Mouse (Mus musculus): Measurements from ENCODE around the gene 4930550C14Rik. TPM values are rescaled to one million over a fixed set of nuclear protein-coding genes. Genes with fewer than 3 reads are reported as not detected.

4930550C14Rik gene
- total and polyA plus RNA-seq, 3 experiments = 0.30 to 1.7 (median 0.97) TPM

GRCm38 (mm10) chr9:53408548-53408947 is 6.4 kb downstream of the 4930550C14Rik start:
- Histone ChIP-seq H3K36me3 (replicated peaks in 1 of 2; ENCODE audit: control insufficient read depth in 1 of 2, insufficient read depth in 1 of 2, low read length in 1 of 2) (no peaks in the 10 kb centered on the region), H3K4me3 (replicated peaks in 1 of 3; ENCODE audit: low read depth in 2 of 3, low read length in 2 of 3, poor library complexity in 1 of 3) (no peak overlapping the region), H3K9me3 (replicated peaks; ENCODE audit: low read length) (no peaks in the 10 kb centered on the region), H3K4me1 (ENCODE audit: control insufficient read depth in 1 of 2, insufficient read depth in 2 of 2) (peaks cover 0 to 6% of the 10 kb centered on the region in 2 experiments; a peak in 2 of 4 replicates), H3K27me3 (replicated peaks) (no peaks in the 10 kb centered on the region), H3K9ac (ENCODE audit: insufficient read depth, low read depth) (no peak overlapping the region), H3K27ac (ENCODE audit: insufficient read depth, low read depth) (no peak overlapping the region), H3K79me2 (replicated peaks; ENCODE audit: control insufficient read depth, extremely low read depth, insufficient read depth, poor library complexity, severe bottlenecking) (no peaks in the 10 kb centered on the region), H3K4me2 (ENCODE audit: insufficient read depth, low read depth, poor library complexity, severe bottlenecking) (no peak overlapping the region)
- TF ChIP-seq HCFC1 (IDR thresholded peaks at IDR 0.05; ENCODE audit: low read depth, low read length) (no peak), ELF1 (IDR thresholded peaks at IDR 0.05; ENCODE audit: low read depth, low read length) (no peak), USF1 (IDR thresholded peaks at IDR 0.05; ENCODE audit: low read depth, low read length) (no peak), POLR2AphosphoS2 (IDR thresholded peaks at IDR 0.05; ENCODE audit: low read depth, low read length) (no peak), MXI1 (IDR thresholded peaks at IDR 0.05; ENCODE audit: low read depth, low read length) (no peak), RCOR1 (conservative IDR thresholded peaks at IDR 0.05; ENCODE audit: low read depth, low read length) (no peak), MYC (IDR thresholded peaks at IDR 0.05; ENCODE audit: low read depth, low read length) (no peak), UBTF (IDR thresholded peaks at IDR 0.05; ENCODE audit: low read depth, low read length) (no peak), KAT2A (IDR thresholded peaks at IDR 0.05; ENCODE audit: insufficient replicate concordance, low read length) (no peak), CTCF (conservative IDR thresholded peaks at IDR 0.05 in 1 of 2, IDR thresholded peaks at IDR 0.05 in 1 of 2; ENCODE audit: low read depth in 2 of 2, low read length in 2 of 2) (no peak), JUN (IDR thresholded peaks at IDR 0.05; ENCODE audit: insufficient read depth, low read depth, low read length) (no peak), MAX (IDR thresholded peaks at IDR 0.05; ENCODE audit: low read length) (no peak), MAZ (IDR thresholded peaks at IDR 0.05; ENCODE audit: low read depth, low read length) (no peak), CHD1 (IDR thresholded peaks at IDR 0.05; ENCODE audit: low read depth, low read length) (no peak), ZC3H11A (IDR thresholded peaks at IDR 0.05; ENCODE audit: low read depth, low read length) (no peak), GABPA (IDR thresholded peaks at IDR 0.05; ENCODE audit: insufficient replicate concordance, low read depth, low read length) (no peak), BHLHE40 (IDR thresholded peaks at IDR 0.05; ENCODE audit: low read depth, low read length) (no peak), EP300 (IDR thresholded peaks at IDR 0.05; ENCODE audit: low read length) (no peak), CHD2 (IDR thresholded peaks at IDR 0.05; ENCODE audit: low read length) (no peak), ZKSCAN1 (IDR thresholded peaks at IDR 0.05; ENCODE audit: borderline replicate concordance, low read depth, low read length) (no peak)
- dilution Hi-C loops (cut with MboI; ENCODE audit: extremely low pct_ligation_motif_present, extremely low pct_unique_long_range_greater_than_20kb, low sequenced_read_pairs) (no loop called here), in situ Hi-C loops (cut with MboI; ENCODE audit: low pct_ligation_motif_present, low pct_unique_long_range_greater_than_20kb, low sequenced_read_pairs) (no loop called here)
- no peak for DNase-seq (ENCODE audit: extremely low read depth)

GRCm38 (mm10) chr9:53408953-53409361 is 6.8 kb downstream of the 4930550C14Rik start:
- TF ChIP-seq POLR2AphosphoS2 (IDR thresholded peaks at IDR 0.05; ENCODE audit: low read depth, low read length) (no peak), ZNF384 (IDR thresholded peaks at IDR 0.05; ENCODE audit: low read depth, low read length) (no peak), HCFC1 (IDR thresholded peaks at IDR 0.05; ENCODE audit: low read depth, low read length) (no peak), TCF12 (IDR thresholded peaks at IDR 0.05; ENCODE audit: low read depth, low read length) (no peak), EP300 (IDR thresholded peaks at IDR 0.05; ENCODE audit: low read length) (no peak), ZMIZ1 (IDR thresholded peaks at IDR 0.05; ENCODE audit: low read depth, low read length) (no peak), MAFK (IDR thresholded peaks at IDR 0.05; ENCODE audit: insufficient replicate concordance, low read length) (no peak), ETS1 (conservative IDR thresholded peaks at IDR 0.05; ENCODE audit: low read depth, low read length) (no peak), GABPA (IDR thresholded peaks at IDR 0.05; ENCODE audit: insufficient replicate concordance, low read depth, low read length) (no peak), PAX5 (IDR thresholded peaks at IDR 0.05; ENCODE audit: low read length) (no peak), CHD2 (IDR thresholded peaks at IDR 0.05; ENCODE audit: low read length) (no peak), MAX (IDR thresholded peaks at IDR 0.05; ENCODE audit: low read length) (no peak), JUN (IDR thresholded peaks at IDR 0.05; ENCODE audit: insufficient read depth, low read depth, low read length) (no peak), BHLHE40 (IDR thresholded peaks at IDR 0.05; ENCODE audit: low read depth, low read length) (no peak), E2F4 (IDR thresholded peaks at IDR 0.05; ENCODE audit: insufficient replicate concordance, low read depth, low read length) (no peak), SIN3A (IDR thresholded peaks at IDR 0.05; ENCODE audit: low read length) (no peak), TBP (conservative IDR thresholded peaks at IDR 0.05; ENCODE audit: low read depth, low read length) (no peak), CTCF (conservative IDR thresholded peaks at IDR 0.05 in 1 of 2, IDR thresholded peaks at IDR 0.05 in 1 of 2; ENCODE audit: low read depth in 2 of 2, low read length in 2 of 2) (no peak), USF2 (conservative IDR thresholded peaks at IDR 0.05; ENCODE audit: low read depth, low read length) (no peak), MXI1 (IDR thresholded peaks at IDR 0.05; ENCODE audit: low read depth, low read length) (no peak)
- H3K27ac ChIP-seq (ENCODE audit: insufficient read depth, low read depth) = no peak overlapping the region
- no peaks in the 10 kb centered on the region for H3K79me2 ChIP-seq (replicated peaks; ENCODE audit: control insufficient read depth, extremely low read depth, insufficient read depth, poor library complexity, severe bottlenecking)
- dilution Hi-C loops (cut with MboI; ENCODE audit: extremely low pct_ligation_motif_present, extremely low pct_unique_long_range_greater_than_20kb, low sequenced_read_pairs) (no loop called here), in situ Hi-C loops (cut with MboI; ENCODE audit: low pct_ligation_motif_present, low pct_unique_long_range_greater_than_20kb, low sequenced_read_pairs) (no loop called here)
- no peak overlapping the region for H3K4me2 ChIP-seq (ENCODE audit: insufficient read depth, low read depth, poor library complexity, severe bottlenecking)
- H3K36me3 ChIP-seq (replicated peaks in 1 of 2; ENCODE audit: control insufficient read depth in 1 of 2, insufficient read depth in 1 of 2, low read length in 1 of 2) = no peaks in the 10 kb centered on the region
- no peak overlapping the region for H3K4me3 ChIP-seq (replicated peaks in 1 of 3; ENCODE audit: low read depth in 2 of 3, low read length in 2 of 3, poor library complexity in 1 of 3)
- H3K27me3 ChIP-seq (replicated peaks) = no peaks in the 10 kb centered on the region
- no peak overlapping the region for H3K9ac ChIP-seq (ENCODE audit: insufficient read depth, low read depth)
- no peak for DNase-seq (ENCODE audit: extremely low read depth)
- H3K4me1 ChIP-seq (ENCODE audit: control insufficient read depth in 1 of 2, insufficient read depth in 2 of 2) = peaks cover 0 to 4% of the 10 kb centered on the region in 2 experiments; a peak in 2 of 4 replicates
- H3K9me3 ChIP-seq (replicated peaks; ENCODE audit: low read length) = no peaks in the 10 kb centered on the region

Measured in CH12.LX (cell line).